Mouse (Mus musculus): ENCODE measurements around the gene Plpp2. TPM values are rescaled to one million over a fixed set of nuclear protein-coding genes. Genes with fewer than 3 reads are reported as not detected.

Plpp2 gene
- polyA plus RNA-seq, 1 experiment = 3.6 TPM

DNA sequence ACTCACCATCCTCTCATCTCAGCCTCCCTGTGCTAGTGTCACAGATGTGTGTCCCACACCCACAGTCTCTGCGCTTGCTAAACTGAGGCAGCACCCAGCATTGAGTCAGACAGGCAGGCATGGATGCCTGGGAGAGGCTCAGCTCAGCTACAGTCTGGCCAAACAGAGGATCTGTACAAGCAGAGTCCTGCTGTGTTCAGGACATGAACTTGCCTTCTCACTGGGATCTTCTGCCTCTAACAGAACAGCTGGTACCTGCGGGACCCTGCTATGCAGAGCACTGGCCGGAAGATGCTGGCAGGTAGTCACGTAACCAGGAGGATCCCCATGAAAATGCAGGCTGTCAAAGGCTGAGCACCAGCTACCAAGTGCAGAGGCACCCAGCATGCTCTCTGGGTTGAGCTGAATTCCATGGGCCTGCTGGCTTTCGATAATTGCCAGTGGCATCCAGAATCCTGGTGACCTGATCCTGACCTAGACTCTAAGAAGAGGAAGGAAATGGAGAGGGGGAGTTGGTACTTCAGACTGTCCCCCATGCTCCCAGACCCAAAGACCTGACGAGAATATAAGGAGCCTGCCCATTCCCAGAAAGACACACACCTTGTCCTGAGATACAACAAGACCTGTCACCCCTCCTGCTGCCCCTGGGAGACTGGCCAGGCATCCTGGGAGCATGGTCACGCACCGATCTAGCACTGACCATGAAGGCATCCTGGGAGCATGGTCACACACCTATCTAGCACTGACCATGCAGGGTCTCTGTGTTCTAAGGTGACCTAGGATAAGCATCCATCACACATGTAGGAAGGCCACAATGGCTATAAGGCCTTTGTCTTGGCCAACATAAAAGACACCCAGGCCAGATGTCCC is 7.9 kb downstream of the Plpp2 start:
- no peak for TF ChIP-seq CTCF (IDR thresholded peaks at IDR 0.05; ENCODE audit: extremely low read depth, insufficient read depth, low read length)
- no peak for TF ChIP-seq POLR2A (IDR thresholded peaks at IDR 0.05; ENCODE audit: extremely low read depth, insufficient read depth, low read length)
- Histone ChIP-seq H3K4me3 (ENCODE audit: insufficient read depth, low read length) (no peak overlapping the region), H3K27ac (ENCODE audit: insufficient read depth, low read length) (no peak overlapping the region), H3K4me1 (ENCODE audit: control insufficient read depth, insufficient read depth, low read length) (no peaks in the 10 kb centered on the region)

DNA sequence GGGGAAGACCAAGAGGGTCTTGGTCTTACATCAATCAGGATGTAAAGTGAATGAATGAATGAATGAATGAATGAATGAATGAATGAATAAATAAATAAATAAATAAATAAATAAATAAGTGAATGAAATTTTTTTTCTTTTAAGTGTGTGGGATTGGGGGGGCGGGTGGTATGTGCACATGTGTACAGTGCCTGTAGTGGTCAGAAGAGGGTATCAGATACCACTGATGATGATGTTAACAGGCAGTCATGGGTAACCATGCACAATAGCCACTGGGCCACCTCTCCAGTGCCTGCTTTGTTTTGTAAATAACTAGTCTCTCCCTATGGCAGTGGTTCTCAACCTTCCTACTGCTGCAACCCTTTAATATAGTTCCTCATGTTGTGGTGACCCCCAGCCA is 9.2 kb downstream of the Plpp2 start:
- Histone ChIP-seq H3K4me1 (ENCODE audit: control insufficient read depth, insufficient read depth, low read length) (no peaks in the 10 kb centered on the region), H3K4me3 (ENCODE audit: insufficient read depth, low read length) (no peak overlapping the region), H3K27ac (ENCODE audit: insufficient read depth, low read length) (no peak overlapping the region)
- TF ChIP-seq CTCF (IDR thresholded peaks at IDR 0.05; ENCODE audit: extremely low read depth, insufficient read depth, low read length) (no peak), POLR2A (IDR thresholded peaks at IDR 0.05; ENCODE audit: extremely low read depth, insufficient read depth, low read length) (no peak)

DNA sequence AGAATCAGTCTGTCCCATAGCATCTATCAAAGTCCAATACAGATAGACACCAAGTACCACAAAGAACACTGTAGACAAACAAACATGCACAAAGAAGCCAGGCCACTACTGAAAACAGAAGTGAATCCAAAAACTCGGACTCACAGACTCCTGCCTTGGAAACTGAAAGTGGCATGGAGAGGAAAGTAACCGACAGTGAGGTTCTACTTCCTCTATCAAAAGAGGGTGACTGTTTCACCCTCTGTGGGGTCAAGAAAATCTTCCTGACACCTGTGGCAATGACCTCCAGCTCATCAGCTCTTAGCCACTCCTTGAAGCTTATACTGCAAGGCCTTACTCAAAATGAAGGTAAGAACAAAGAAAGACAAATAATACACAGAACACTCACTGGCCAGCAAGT is 26.9 kb downstream of the Plpp2 start:
- no peak for TF ChIP-seq CTCF (IDR thresholded peaks at IDR 0.05; ENCODE audit: extremely low read depth, insufficient read depth, low read length)
- no peak for TF ChIP-seq POLR2A (IDR thresholded peaks at IDR 0.05; ENCODE audit: extremely low read depth, insufficient read depth, low read length)
- Histone ChIP-seq H3K27ac (ENCODE audit: insufficient read depth, low read length) (no peak overlapping the region), H3K4me1 (ENCODE audit: control insufficient read depth, insufficient read depth, low read length) (no peaks in the 10 kb centered on the region), H3K4me3 (ENCODE audit: insufficient read depth, low read length) (no peak overlapping the region)

DNA sequence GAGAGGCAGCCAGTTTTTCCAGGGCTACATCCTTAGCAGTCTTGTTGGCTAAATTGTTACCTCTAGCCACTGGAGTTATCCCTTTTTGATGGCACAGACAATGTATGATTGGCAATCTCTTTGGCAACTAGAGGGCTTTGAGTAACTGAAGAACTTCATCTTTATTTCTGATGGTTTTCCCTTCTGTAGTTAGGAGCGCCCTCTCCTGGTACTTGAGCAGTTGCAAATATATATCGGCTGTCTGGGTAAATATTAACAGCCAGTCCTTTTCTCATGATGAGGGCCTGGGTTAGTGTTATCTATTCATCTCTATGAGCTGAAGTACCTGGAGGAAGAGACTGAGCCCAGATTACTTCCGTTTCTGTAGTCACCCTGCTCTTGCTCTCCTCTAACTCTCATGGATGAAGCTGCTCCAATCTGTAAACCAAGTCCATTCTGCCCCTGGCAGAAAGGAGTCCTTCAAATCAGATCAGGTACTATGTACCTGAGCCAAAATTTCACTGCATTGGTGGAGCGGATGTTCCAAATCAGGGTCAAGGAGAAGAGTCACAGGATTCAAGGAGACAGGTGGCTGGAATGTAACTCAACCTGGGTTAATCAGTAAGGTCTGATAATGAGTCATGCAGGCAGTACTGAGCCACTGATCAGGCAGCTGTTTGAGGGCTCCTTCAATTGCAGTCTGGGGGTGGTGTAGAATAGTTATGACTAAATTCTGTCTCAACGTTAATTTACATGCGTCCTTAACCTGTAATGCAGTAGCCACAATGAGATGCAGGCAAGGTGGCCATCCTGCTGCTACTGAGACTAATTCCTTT is 30.6 kb downstream of the Plpp2 start:
- Histone ChIP-seq H3K4me1 (ENCODE audit: control insufficient read depth, insufficient read depth, low read length) (no peaks in the 10 kb centered on the region), H3K27ac (ENCODE audit: insufficient read depth, low read length) (no peak overlapping the region), H3K4me3 (ENCODE audit: insufficient read depth, low read length) (no peak overlapping the region)
- TF ChIP-seq CTCF (IDR thresholded peaks at IDR 0.05; ENCODE audit: extremely low read depth, insufficient read depth, low read length) = no peak
- TF ChIP-seq POLR2A (IDR thresholded peaks at IDR 0.05; ENCODE audit: extremely low read depth, insufficient read depth, low read length) = no peak

DNA sequence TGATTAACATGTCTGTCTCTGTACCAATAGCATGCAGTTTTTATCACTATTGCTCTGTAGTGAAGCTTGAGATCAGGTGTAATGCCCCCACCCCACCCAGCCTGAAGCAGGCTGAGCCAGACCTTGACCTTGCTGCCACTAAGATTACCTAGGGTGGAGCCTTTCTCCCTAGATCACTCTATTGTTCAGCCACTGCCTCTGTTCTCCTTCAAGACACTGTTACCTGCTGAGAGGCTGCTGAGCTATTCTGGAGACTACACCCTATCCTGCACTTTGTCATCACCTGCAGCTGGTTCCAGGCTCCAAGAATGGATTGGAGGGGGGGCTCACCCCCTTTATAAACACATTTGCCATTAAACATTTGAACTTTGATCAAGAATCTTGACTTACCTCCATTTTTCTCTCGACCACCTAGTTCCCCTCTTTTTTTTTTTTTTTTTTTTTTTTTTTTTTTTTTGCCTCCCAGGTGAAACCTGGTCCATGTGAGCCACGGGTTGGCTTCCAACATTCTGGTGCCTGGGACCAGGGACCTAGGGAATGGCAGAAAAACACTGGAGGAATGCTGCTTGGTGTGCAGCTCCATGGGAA is 36.8 kb downstream of the Plpp2 start:
- no peak for TF ChIP-seq CTCF (IDR thresholded peaks at IDR 0.05; ENCODE audit: extremely low read depth, insufficient read depth, low read length)
- no peak for TF ChIP-seq POLR2A (IDR thresholded peaks at IDR 0.05; ENCODE audit: extremely low read depth, insufficient read depth, low read length)
- no peak overlapping the region for H3K4me3 ChIP-seq (ENCODE audit: insufficient read depth, low read length)
- H3K4me1 ChIP-seq (ENCODE audit: control insufficient read depth, insufficient read depth, low read length) = no peaks in the 10 kb centered on the region
- H3K27ac ChIP-seq (ENCODE audit: insufficient read depth, low read length) = no peak overlapping the region

DNA sequence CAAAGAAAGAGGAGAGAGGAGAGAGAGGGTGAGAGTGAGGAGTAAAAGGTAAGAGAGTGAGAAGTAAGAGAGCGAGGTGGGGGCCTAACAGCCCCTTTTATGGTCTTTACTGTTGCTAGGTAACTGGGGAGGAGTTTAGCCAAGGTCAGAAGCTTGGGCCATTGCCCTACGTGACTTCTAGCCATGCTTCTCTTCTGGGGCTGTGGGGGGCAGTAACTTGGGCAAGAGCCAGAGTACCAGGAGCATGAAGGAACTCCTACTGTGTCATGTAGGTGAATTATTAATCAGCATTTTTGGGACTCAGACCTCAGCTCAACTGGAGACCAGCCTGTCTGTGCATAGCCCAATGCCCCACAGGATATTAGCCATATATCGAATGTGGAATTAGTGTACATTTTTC is 37.7 kb downstream of the Plpp2 start:
- Histone ChIP-seq H3K4me3 (ENCODE audit: insufficient read depth, low read length) (no peak overlapping the region), H3K4me1 (ENCODE audit: control insufficient read depth, insufficient read depth, low read length) (no peaks in the 10 kb centered on the region), H3K27ac (ENCODE audit: insufficient read depth, low read length) (no peak overlapping the region)
- TF ChIP-seq CTCF (IDR thresholded peaks at IDR 0.05; ENCODE audit: extremely low read depth, insufficient read depth, low read length) (no peak), POLR2A (IDR thresholded peaks at IDR 0.05; ENCODE audit: extremely low read depth, insufficient read depth, low read length) (no peak)

Other genes starting within 250 kb of the Plpp2 start
- not detected in 2 replicates for gene Vmn2r82, start 177.3 kb downstream of the Plpp2 start, polyA plus RNA-seq (2012; rRNA removed)
- gene Vmn2r83, start 65.1 kb downstream of the Plpp2 start, polyA plus RNA-seq (2012; rRNA removed) = not detected in 2 replicates
- 78.3 and 79.6 TPM in 2 replicates for gene Mier2, start 21.4 kb upstream of the Plpp2 start, polyA plus RNA-seq (2012; rRNA removed)
- gene Theg, start 53.5 kb upstream of the Plpp2 start, polyA plus RNA-seq (2012; rRNA removed) = 1.9 and 2.6 TPM in 2 replicates
- gene C2cd4c, start 80.2 kb upstream of the Plpp2 start, polyA plus RNA-seq (2012; rRNA removed) = 12.4 and 13.3 TPM in 2 replicates
- 56.2 and 65.5 TPM in 2 replicates for gene Shc2, start 104.1 kb upstream of the Plpp2 start, polyA plus RNA-seq (2012; rRNA removed)
- gene Odf3l2, start 111.9 kb upstream of the Plpp2 start, polyA plus RNA-seq (2012; rRNA removed) = 0.15 and 0.17 TPM in 2 replicates
- not detected in 2 replicates for gene Madcam1, start 130.8 kb upstream of the Plpp2 start, polyA plus RNA-seq (2012; rRNA removed)
- gene Tpgs1, start 135.6 kb upstream of the Plpp2 start, polyA plus RNA-seq (2012; rRNA removed) = 87.5 and 88.2 TPM in 2 replicates
- 110 TPM in 2 replicates for gene Cdc34, start 148.4 kb upstream of the Plpp2 start, polyA plus RNA-seq (2012; rRNA removed)
- 1.1 and 1.4 TPM in 2 replicates for gene Gzmm, start 155.2 kb upstream of the Plpp2 start, polyA plus RNA-seq (2012; rRNA removed)
- gene Bsg, start 170.7 kb upstream of the Plpp2 start, polyA plus RNA-seq (2012; rRNA removed) = 1,018 and 1,074 TPM in 2 replicates
- gene Hcn2, start 182.8 kb upstream of the Plpp2 start, polyA plus RNA-seq (2012; rRNA removed) = 123 and 128 TPM in 2 replicates
- gene Polrmt, start 212.8 kb upstream of the Plpp2 start, polyA plus RNA-seq (2012; rRNA removed) = 51.6 and 54.9 TPM in 2 replicates
- 6.5 and 9.7 TPM in 2 replicates for gene Fgf22, start 221.3 kb upstream of the Plpp2 start, polyA plus RNA-seq (2012; rRNA removed)
- gene Rnf126, start 233.2 kb upstream of the Plpp2 start, polyA plus RNA-seq (2012; rRNA removed) = 157 TPM in 2 replicates
- 5.7 and 5.9 TPM in 2 replicates for gene Fstl3, start 243.5 kb upstream of the Plpp2 start, polyA plus RNA-seq (2012; rRNA removed)